Mouse (Mus musculus): ENCODE measurements around the gene Wdfy1.

DNA sequence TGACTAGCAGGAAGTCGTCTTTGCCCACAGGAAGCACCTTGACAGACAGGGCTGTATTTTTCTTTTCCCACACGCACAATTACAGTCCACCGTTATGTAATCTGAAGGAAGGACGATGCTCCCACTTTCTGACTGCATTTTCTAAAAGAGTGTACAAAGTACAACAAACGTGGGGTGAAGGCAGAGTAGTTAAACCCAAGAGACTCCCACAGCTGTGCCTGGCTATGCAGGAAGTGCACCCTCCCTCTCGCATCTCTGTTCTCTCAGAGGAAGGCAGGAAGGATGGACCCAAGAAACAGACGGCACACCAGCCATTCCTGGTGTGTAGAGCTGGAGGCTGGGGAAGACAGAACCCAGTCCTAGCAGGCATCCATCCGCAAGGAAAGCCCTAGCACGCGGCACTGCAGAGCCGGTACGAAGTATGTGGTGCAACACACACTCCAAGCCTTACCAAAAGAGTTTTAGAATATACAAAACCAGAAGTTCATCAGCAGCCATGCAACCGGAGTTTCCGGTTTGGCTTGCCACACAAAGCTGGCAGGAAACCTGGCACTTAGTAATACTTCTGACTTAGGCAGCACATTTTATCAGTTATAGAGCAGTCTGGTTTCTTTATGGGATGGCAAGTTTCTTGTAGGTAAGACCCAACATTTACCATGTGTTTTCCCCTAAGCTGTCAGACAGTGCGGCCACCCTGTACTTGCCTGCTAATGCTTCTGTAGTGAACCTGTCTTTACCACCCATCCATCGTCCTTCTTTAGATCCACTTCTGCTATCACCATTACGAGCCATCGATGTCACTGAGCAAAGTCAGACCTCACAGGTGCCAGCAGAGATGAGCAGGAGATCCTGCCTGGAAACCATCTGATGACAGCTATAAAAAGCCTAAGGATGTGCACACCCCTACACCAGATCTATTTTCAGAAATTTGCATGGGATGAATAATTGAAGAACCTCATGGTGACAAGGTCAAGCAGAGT, 64.5 kb downstream of the Wdfy1 start:
- no peak for TF ChIP-seq POLR2A (IDR thresholded peaks at IDR 0.05; ENCODE audit: borderline replicate concordance, extremely low read depth, insufficient read depth, insufficient read length, poor library complexity, severe bottlenecking)
- no peak for TF ChIP-seq CTCF (IDR thresholded peaks at IDR 0.05; ENCODE audit: borderline replicate concordance, extremely low read depth, insufficient read depth, insufficient read length)

Data from brain, embryonic 14.5 days (tissue).